Mouse (Mus musculus) cortical plate, adult 2 months (tissue): ENCODE measurements around the gene Slc3a1.

Experiments
- CTCF ChIP-seq: fragments of 200-500 bp; IDR thresholded peaks from 2 replicates; pipeline ENCODE4 v1.5.1; 2011; ENCODE audit warnings: mild to moderate bottlenecking, control low read depth, low read length; ENCODE audit not compliant: insufficient read depth; ENCODE audit errors: extremely low read depth
- POLR2A ChIP-seq: fragments of 200-500 bp; IDR thresholded peaks from 2 replicates; pipeline ENCODE4 v1.6.1; 2011; ENCODE audit warnings: mild to moderate bottlenecking, low read length, control low read depth; ENCODE audit not compliant: insufficient read depth; ENCODE audit errors: extremely low read depth

- peak; percentile 31; the same call in 1 of the 2 replicates for TF ChIP-seq CTCF
- no peak for TF ChIP-seq POLR2A
These were observed 4.7 kb upstream of the Slc3a1 start for GRCm38 (mm10) chr17:85023247-85024167.
